Mouse (Mus musculus): ENCODE measurements around the gene Snx12.

The Snx12 gene

GRCm38 (mm10) chrX:101221834-101222795, at the start of gene Snx12:
TSS of gene Snx12 (minus strand) at chrX:101222563.
- peak; percentile 89 to 91 for DNase-seq (ENCODE audit: low spot score in 2 of 2)

- no peak for DNase-seq (ENCODE audit: low spot score in 2 of 2)
Observed at GRCm38 (mm10) chrX:101268755-101269124, 46.4 kb upstream of the Snx12 start, which contains the start of gene Gm20489. TSS of gene Gm20489 (minus strand) at chrX:101269023.

- no peak for DNase-seq (ENCODE audit: low spot score in 2 of 2)
Observed at GRCm38 (mm10) chrX:101268025-101268754, 45.8 kb upstream of the Snx12 start, which contains the start of gene Il2rg. TSS of gene Il2rg (minus strand) at chrX:101268255.

DNA sequence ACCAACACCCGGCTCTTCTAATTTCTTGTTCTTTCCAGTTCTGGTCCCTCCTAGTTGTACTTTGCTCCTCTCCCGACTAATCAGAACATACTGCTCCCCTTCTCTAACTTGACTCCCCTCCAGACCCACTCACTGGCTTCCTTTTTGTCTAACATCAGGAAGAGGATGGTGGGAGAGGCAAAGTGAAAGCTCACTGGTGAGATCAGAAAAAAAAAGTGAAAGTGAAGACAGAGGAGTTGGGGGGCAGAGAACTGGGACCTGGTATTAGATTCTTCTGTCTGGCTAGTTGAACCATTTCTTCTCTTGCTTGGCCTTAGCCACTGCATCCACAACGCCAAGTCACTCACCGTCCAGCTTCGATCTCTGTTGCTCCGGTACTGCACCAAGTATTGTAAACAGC, 44.3 kb upstream of the Snx12 start:
- DNase-seq (ENCODE audit: low spot score in 2 of 2): no peak

- no peak for DNase-seq (ENCODE audit: low spot score in 2 of 2)
Observed at GRCm38 (mm10) chrX:101263892-101264291, 41.5 kb upstream of the Snx12 start, which contains the start of gene Gm614. TSS of gene Gm614 (minus strand) at chrX:101263992.

DNA sequence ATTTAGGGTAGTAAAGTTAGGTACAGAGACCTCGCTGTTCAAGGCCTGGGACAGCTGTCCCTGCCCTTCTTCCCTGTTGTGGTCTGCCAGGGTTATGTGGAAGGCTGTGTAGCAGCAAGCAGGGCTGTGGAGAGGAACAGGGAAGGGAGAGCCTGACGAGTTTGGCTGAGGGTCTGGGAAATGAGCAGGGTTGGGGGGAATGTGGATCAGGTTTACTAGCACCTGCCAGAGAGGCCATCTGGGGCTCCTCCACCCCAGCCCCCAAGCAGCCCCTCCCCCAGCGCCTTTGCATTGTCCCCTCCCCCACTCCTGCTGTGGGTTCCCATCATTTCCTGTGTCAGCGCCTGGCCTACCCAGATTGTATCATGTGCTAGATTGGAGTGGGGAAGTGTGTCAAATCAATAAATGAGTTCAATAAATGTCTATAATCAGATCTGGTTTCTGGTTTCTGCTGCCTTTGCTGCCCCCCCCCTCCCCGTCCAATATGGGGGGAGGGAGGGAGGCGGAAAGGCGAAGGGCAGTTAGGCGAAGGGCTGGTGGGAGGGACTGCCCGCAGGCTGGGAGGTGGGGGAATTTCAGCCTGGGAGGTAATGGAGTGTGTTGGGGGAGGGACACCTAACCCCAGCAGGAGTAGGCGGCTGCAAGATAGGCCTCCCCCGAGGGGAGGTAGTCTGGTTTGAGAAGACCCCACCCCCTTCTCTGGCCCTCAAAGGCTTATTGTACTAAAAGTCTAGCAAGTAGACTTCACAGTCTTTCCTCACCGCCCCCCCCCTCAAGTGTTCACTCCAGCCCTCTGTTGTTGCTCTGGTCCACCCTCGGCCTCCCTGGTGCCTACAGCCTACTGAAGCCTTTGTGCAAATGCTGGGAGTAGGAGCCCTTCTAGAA, 38.3 kb upstream of the Snx12 start:
- DNase-seq (ENCODE audit: low spot score in 2 of 2): no peak

- DNase-seq (ENCODE audit: low spot score in 2 of 2): no peak
Observed at GRCm38 (mm10) chrX:101256603-101257002, 34.2 kb upstream of the Snx12 start.

DNA sequence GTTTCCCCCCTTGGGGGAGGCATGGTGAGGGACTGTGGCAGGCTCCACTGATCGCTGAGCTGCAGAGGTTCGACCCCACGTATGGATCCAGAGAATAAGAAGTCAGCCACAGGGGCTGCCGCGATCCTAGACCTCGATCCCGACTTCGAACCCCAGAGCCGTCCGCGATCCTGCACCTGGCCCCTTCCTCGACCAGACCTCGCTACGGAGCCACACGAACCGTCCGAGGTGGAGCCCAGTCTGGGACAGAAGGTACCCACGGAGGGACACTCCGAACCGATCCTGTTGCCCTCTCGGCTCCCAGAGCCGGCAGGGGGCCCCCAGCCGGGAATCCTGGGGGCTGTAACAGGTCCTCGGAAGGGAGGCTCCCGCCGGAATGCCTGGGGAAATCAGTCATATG, 32.4 kb upstream of the Snx12 start:
- DNase-seq (ENCODE audit: low spot score in 2 of 2): no peak

- peak; percentile 85 to 86 for DNase-seq (ENCODE audit: low spot score in 2 of 2)
Observed at GRCm38 (mm10) chrX:101253952-101254729, 31.8 kb upstream of the Snx12 start, which contains the start of gene Foxo4. TSS of gene Foxo4 (plus strand) at chrX:101254528.

GRCm38 (mm10) chrX:101245011-101245410, 22.6 kb upstream of the Snx12 start:
- no peak for DNase-seq (ENCODE audit: low spot score in 2 of 2)

DNA sequence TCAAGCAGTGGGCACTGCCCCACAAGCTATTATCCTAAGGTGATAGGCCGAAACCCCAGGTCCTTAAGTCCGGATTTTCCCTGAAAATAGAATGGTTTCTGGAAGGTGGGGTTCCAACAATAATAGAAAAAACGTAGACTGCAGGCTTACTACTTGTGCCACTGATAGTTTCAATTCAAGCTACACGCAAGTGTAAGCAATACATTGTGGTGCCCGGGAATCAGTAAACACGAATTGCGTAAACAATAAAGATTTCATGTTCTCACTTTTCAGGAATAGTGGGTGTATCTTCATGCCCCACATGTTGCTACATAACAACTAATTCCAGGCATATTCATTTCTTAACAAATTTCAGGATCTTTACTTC, 416 bp upstream of the Snx12 start:
- no peak for DNase-seq (ENCODE audit: low spot score in 2 of 2)

DNA sequence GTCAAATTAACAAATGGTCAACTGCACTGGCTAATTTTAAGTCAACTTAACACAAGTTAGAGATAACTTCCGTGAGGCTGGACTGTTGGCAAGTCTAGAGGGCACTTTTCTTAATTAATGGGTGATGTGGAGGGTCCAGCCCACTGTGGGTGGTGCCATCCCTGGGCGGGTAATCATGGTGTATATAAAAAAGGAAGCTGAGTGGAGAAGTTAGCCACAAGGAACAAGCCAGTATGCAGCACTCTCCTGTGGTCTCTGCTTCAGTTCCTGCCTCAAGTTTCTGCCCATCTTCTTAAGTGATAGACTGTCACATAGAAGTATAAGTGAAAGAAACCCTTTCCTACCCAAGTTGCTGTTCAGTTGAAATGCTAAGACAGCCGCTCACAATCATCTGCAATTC, 33.1 kb downstream of the Snx12 start:
- DNase-seq (ENCODE audit: low spot score in 2 of 2): no peak

GRCm38 (mm10) chrX:101187647-101188046, 34.7 kb downstream of the Snx12 start:
- DNase-seq (ENCODE audit: low spot score in 2 of 2): no peak

DNA sequence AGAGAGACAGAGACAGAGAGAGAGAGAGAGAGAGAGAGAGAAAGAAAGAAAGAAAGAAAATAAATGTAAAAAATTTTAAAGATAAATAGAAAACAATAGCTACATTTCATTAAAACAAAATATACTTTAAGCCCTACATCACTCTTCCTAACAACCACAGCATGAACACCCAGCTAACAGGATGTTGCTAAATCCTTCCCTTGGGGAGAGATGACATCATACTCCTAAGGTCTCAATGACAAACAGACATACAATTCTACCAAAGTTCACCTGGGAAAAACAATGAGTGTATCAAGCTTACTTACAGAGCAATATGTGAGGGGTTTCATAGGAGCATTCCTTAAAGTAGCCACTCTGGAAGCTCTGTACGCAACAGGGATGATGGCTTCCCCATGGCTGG, 49.0 kb downstream of the Snx12 start:
- no peak for DNase-seq (ENCODE audit: low spot score in 2 of 2)

DNA sequence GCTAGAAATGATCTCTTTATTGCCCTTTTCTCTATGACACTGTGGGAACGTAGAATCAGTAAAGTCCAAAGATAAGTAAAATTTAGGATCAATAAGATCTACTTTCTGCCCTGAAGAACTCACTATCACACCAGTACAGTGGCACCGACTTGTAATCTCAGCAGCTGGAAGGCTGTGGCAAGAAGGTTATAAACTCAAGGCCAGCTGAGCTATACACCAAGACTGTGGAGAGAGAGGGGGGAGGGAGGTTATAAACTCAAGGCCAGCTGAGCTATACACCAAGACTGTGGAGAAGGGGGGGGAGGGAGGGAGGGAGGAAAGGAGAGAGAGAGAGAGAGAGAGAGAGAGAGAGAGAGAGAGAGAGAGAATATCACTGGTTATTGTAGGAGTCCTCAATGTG, 53.9 kb downstream of the Snx12 start:
- no peak for DNase-seq (ENCODE audit: low spot score in 2 of 2)

- no peak for DNase-seq (ENCODE audit: low spot score in 2 of 2)
Observed at GRCm38 (mm10) chrX:101163739-101164138, 58.6 kb downstream of the Snx12 start.

- no peak for DNase-seq (ENCODE audit: low spot score in 2 of 2)
Observed at GRCm38 (mm10) chrX:101163278-101163677, 59.1 kb downstream of the Snx12 start.

- DNase-seq (ENCODE audit: low spot score in 2 of 2): no peak
Observed at GRCm38 (mm10) chrX:101162532-101162931, 59.8 kb downstream of the Snx12 start.

GRCm38 (mm10) chrX:101157488-101157887, 64.9 kb downstream of the Snx12 start:
- DNase-seq (ENCODE audit: low spot score in 2 of 2): no peak

GRCm38 (mm10) chrX:101156369-101156768, 66.0 kb downstream of the Snx12 start:
- no peak for DNase-seq (ENCODE audit: low spot score in 2 of 2)

DNA sequence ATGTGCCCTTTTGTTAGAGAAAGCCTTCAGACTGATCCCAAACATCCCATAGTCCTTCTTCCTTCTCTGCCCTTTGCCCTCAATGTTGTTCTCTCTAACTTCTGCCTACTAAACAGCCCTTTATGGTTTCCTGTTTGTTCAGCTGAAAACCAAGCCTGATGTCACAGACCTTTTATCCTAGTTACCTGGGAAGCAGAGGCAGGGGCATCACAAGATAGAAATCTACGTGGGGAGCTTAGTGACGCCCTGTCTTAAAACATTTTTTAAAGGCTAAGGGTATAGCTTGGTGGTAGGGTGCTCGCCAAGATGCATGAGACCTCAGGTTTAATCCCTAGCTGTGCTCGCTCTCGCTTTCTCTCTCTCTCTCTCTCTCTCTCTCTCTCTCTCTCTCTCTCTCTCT, 74.9 kb downstream of the Snx12 start:
- DNase-seq (ENCODE audit: low spot score in 2 of 2): no peak

Measured in right cerebral cortex, adult 2 months (tissue).